Mouse (Mus musculus): Measurements from ENCODE around the gene Nek1.

GRCm38 (mm10) chr8:61142302-61142701 is 149.3 kb downstream of the Nek1 start:
- TF ChIP-seq CTCF (IDR thresholded peaks at IDR 0.05; ENCODE audit: borderline replicate concordance, insufficient read depth, low read length) (no peak), POLR2A (IDR thresholded peaks at IDR 0.05; ENCODE audit: low read depth, low read length) (no peak)

Data from embryonic fibroblast, embryonic 13.5 days (primary cell).